Mouse (Mus musculus): ENCODE data around the gene Zfp473. TPM values are rescaled to one million over a fixed set of nuclear protein-coding genes. Genes with fewer than 3 reads are reported as not detected.
A peak's percentile ranks its signal among the peaks of the same experiment; 100 is the strongest.

The Zfp473 gene
- polyA plus RNA-seq, 1 experiment, result 1.0 TPM

DNA sequence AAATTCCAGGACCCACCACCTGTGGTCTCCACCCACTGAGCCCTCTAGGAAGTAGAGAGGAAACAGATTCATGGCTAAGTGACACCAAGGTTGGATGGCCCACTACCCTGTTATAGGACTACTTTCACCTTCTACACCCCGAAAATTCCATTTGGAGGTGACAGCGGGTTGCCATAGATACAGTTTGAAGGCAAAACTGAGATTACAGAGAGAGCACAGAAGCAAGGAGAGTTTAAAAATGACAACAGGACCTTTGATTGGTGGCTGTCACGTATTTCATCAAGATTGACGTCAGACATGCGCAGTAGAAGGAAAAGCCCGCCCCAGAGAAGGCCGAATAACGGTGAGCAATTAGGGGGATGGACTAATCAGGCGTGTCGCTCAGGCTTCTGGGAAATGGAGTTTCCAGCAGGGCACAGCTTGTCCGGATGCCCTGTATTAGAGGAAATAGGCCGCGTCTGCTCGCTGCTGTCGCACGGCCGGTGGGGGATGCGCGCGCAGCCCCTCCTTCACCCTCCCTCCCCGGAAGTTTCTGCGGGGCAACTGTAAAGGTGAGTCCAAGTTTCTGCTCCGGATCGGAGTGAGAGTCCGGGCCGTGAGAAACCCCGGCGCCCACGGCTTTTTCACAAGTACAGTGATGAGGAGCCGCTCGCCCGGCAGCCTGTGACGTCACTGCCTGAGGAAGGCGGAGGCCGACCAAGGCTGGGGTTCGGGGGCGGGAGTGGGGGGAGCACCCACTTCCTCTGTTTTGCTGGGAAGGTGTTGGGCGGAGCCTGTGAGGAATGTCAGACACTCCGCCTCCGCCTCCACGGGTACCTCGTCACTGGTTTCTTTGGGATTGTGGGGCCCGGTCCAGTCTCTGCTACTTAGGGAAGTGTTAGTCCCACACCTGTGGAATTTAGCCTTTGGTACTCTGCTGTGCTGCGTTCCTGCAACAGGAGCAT lies 2.5 kb downstream of the Zfp473 start, which contains the start of gene Vrk3:
Gene Vrk3, plus strand, starts transcription at position 313 of the 944 bp plus-strand sequence.
- peak; percentile 99 for DNase-seq (ENCODE audit: low read depth)
- TF ChIP-seq POLR2A (IDR thresholded peaks at IDR 0.05; ENCODE audit: borderline replicate concordance, extremely low read depth, insufficient read depth, insufficient read length, poor library complexity, severe bottlenecking) (peak; percentile 19; the same call in 1 of the 2 replicates), CTCF (IDR thresholded peaks at IDR 0.05; ENCODE audit: borderline replicate concordance, extremely low read depth, insufficient read depth, insufficient read length) (no peak)

DNA sequence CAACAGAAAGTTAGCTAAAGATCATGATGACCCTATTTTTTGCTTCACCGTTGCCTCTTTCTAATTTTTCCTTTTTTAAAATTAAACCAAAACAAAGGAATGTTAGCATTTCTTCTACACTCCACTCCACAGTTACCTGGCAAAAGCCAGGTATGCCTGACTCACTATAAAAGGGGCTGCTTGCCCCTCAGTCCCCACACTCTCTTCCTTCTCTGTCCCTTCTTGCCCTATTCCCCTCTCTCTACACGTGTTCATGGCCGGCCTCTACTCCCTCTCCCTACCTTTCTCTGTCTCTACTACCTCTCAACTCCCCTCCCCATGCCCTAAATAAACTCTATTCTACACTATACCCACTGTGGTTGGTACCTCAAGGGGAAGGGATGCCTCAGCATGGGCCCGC lies 3.7 kb downstream of the Zfp473 start:
- no peak for DNase-seq (ENCODE audit: low read depth)
- TF ChIP-seq POLR2A (IDR thresholded peaks at IDR 0.05; ENCODE audit: borderline replicate concordance, extremely low read depth, insufficient read depth, insufficient read length, poor library complexity, severe bottlenecking), result no peak
- no peak for TF ChIP-seq CTCF (IDR thresholded peaks at IDR 0.05; ENCODE audit: borderline replicate concordance, extremely low read depth, insufficient read depth, insufficient read length)

DNA sequence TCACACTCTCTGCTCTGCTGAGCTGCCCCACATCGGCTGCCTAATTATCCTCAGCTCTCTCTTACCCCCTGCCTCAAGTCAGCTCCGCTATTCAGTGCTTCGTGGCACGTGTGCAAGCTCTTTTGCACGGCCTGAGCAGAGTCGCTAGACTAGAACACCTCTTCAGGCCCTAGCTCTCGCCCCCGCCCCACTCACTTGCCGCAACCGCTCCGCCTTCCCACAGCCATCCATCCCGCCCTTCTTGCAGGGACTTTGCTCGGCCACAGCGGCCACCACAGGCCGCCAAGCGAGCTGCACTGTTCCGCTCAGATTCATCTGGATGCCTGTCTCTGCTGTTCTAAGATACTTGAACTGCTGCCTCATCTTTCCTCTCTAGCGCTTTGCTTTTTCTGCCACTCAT lies 5.8 kb downstream of the Zfp473 start:
- peak; percentile 95 for DNase-seq (ENCODE audit: low read depth)

DNA sequence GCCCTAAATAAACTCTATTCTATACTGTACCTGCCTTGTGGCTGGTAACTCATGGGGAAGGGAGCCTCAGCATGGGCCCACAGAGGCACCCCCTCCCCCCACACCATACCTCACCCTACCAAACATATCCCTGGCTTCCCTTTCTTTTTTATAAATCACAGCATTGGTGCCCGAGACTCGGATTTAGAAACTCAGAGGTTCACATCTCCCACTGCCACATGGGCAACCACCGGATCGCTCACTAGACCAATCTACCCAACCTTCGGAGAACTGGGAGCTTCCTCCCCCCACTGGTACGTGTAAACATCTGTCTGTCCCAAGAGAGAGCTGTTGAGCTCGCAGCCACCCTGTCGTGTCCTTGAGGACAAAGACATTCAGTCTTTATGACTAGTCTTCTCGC lies 6.6 kb downstream of the Zfp473 start:
- no peak for DNase-seq (ENCODE audit: low read depth)
- TF ChIP-seq CTCF (IDR thresholded peaks at IDR 0.05; ENCODE audit: borderline replicate concordance, extremely low read depth, insufficient read depth, insufficient read length) (no peak), POLR2A (IDR thresholded peaks at IDR 0.05; ENCODE audit: borderline replicate concordance, extremely low read depth, insufficient read depth, insufficient read length, poor library complexity, severe bottlenecking) (no peak)

More for the DNA sequence above, 5.8 kb downstream of the Zfp473 start:
- peak; percentile 85 for TF ChIP-seq CTCF (IDR thresholded peaks at IDR 0.05; ENCODE audit: borderline replicate concordance, extremely low read depth, insufficient read depth, insufficient read length)
- TF ChIP-seq POLR2A (IDR thresholded peaks at IDR 0.05; ENCODE audit: borderline replicate concordance, extremely low read depth, insufficient read depth, insufficient read length, poor library complexity, severe bottlenecking), result peak; percentile 14; the same call in 1 of the 2 replicates

DNA sequence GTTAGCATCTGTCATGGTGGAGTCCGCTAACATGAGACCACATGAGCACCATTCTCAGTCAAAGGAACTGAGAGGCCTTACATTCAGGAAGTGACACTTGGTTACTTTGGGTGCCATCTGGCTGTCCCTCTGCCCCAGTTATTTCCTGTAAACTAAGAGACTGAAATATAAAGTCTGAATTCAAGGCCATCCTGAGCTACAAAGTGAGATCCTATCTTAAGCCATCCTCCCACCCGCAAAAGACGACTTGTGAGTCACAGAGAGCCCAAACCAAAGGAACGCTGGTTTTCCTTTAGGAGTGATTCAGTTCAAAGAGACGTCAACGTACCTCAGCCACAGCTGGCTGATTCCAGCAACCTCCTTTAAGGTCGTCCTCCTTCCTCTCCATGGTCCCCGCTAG lies 9.5 kb downstream of the Zfp473 start:
- TF ChIP-seq CTCF (IDR thresholded peaks at IDR 0.05; ENCODE audit: borderline replicate concordance, extremely low read depth, insufficient read depth, insufficient read length), result no peak
- TF ChIP-seq POLR2A (IDR thresholded peaks at IDR 0.05; ENCODE audit: borderline replicate concordance, extremely low read depth, insufficient read depth, insufficient read length, poor library complexity, severe bottlenecking), result no peak
- no peak for DNase-seq (ENCODE audit: low read depth)

DNA sequence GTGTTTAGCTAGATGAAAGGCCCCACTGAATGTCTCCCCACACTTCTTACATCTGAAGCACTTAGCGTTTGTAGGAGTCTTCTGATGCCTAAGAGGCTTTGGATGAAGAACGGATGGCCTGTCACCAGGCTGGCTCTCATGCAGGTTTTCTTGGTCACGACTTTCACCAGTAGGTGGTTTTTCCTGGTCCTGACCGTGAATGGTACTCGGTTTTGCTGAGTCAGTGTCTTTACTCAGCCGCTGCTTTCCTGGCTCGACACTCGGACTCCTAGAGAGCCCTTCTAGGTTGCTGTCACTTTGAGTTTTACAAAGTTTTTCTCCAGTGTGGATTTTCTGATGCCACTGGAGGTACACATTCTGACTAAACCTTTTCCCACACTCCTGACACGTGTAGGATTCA lies 17.1 kb downstream of the Zfp473 start:
- TF ChIP-seq POLR2A (IDR thresholded peaks at IDR 0.05; ENCODE audit: borderline replicate concordance, extremely low read depth, insufficient read depth, insufficient read length, poor library complexity, severe bottlenecking) (no peak), CTCF (IDR thresholded peaks at IDR 0.05; ENCODE audit: borderline replicate concordance, extremely low read depth, insufficient read depth, insufficient read length) (no peak)

DNA sequence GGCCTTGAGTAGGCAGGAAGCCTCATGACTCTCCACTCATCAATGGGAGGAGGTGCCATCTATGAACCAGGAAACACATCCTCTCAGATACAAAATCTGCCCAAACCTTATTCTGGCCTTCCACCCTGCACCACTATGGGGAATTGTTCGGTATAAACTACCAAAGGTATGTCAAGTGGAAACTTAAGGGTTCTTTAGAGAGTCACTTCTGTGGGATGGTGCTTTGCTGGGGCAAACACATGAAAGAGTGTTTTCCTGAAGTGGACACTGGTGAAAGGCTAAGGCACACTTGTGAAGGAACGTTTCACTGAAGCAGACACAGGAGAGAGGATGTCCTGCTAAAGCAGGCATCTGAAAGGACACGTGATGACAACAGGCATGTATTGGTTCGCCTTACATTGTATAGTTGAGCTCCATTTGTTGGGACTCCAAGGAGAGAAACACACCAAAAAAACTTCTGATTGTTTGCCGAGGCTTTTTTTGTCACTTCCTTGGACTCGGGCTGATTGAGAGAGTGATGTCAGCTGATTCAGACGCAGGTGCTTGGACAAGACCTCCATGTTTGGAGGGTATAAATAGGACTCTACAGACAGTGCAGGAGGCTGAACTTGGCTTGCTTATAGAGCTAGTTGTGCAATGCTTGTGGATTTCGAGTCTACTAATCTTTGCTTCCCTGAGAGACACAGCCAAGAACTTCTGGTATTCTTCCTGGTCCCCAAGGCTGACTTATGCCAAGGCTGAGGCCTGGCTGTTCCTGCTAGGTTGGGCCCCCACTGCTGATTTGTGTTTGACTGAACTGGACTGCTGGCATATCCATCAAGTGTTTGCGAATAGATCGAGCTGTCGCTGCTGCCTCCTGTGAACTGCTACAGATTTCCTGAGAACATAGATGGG lies 22.5 kb downstream of the Zfp473 start:
- TF ChIP-seq CTCF (IDR thresholded peaks at IDR 0.05; ENCODE audit: borderline replicate concordance, extremely low read depth, insufficient read depth, insufficient read length) (no peak), POLR2A (IDR thresholded peaks at IDR 0.05; ENCODE audit: borderline replicate concordance, extremely low read depth, insufficient read depth, insufficient read length, poor library complexity, severe bottlenecking) (no peak)
- DNase-seq (ENCODE audit: low read depth), result no peak

More for the DNA sequence above, 17.1 kb downstream of the Zfp473 start:
- DNase-seq (ENCODE audit: low read depth), result no peak

DNA sequence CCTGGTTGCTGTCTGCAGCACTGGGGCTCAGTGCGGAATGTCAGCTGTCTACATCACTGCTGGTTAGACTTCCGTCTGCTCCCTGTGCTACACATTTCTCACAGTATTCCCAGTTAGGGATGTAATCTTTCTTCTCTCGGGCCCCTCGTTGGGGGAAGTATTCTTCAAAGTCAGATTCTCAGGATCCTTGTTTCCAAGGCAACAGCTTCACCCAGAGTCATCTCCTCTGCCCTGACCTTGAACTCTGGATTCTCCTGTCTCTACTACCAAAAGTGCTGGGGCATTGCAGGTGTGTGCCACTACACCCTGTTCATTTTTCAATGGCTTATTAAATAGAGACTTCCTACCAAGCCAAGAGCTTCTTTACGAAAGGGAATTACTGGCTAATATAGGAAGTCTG lies 23.7 kb downstream of the Zfp473 start:
- no peak for DNase-seq (ENCODE audit: low read depth)
- no peak for TF ChIP-seq POLR2A (IDR thresholded peaks at IDR 0.05; ENCODE audit: borderline replicate concordance, extremely low read depth, insufficient read depth, insufficient read length, poor library complexity, severe bottlenecking)
- TF ChIP-seq CTCF (IDR thresholded peaks at IDR 0.05; ENCODE audit: borderline replicate concordance, extremely low read depth, insufficient read depth, insufficient read length), result no peak

DNA sequence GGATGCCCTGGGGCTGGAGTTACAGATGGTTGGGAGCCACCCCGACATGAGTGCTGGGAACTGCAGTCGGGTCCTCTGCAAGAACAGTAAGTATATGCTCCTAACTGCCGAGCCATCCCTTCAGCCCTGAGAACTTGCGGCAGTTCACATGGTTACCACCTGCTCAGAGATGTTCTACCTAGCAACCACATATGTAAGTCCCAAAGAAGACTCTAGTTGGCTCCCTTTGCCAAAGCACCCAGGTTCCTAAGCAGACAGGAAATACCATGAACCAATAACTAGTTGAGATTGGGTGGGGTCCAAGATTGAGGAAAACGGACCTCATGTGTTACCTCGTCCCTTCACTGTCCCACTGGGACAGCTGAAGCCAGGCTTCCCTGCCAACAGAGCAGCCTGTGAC lies 24.5 kb downstream of the Zfp473 start:
- no peak for DNase-seq (ENCODE audit: low read depth)

DNA sequence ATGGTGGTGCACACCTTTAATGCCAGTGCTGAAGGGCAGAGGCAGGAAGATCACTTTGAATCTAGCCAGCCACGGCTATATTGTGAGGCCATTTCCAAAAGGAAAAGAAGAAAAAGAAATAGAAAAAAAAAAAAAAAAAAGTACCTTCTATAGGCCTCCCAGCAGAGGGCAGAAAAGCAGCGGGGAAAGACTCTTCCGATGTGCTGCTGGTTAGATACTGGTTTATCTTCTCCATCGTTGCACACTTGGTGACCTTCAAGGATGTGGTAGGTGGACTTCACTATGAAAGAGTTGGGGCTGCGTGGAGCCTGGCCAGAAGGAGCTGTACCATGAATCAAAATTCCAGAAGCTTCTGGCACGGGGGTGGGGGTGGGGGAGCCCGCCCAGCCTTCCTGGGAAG lies 26.5 kb downstream of the Zfp473 start:
- TF ChIP-seq CTCF (IDR thresholded peaks at IDR 0.05; ENCODE audit: borderline replicate concordance, extremely low read depth, insufficient read depth, insufficient read length) (peak; percentile 54; the same call in 1 of the 2 replicates), POLR2A (IDR thresholded peaks at IDR 0.05; ENCODE audit: borderline replicate concordance, extremely low read depth, insufficient read depth, insufficient read length, poor library complexity, severe bottlenecking) (no peak)
- DNase-seq (ENCODE audit: low read depth), result peak; percentile 47

More for the DNA sequence above, 24.5 kb downstream of the Zfp473 start:
- TF ChIP-seq POLR2A (IDR thresholded peaks at IDR 0.05; ENCODE audit: borderline replicate concordance, extremely low read depth, insufficient read depth, insufficient read length, poor library complexity, severe bottlenecking) (no peak), CTCF (IDR thresholded peaks at IDR 0.05; ENCODE audit: borderline replicate concordance, extremely low read depth, insufficient read depth, insufficient read length) (no peak)

DNA sequence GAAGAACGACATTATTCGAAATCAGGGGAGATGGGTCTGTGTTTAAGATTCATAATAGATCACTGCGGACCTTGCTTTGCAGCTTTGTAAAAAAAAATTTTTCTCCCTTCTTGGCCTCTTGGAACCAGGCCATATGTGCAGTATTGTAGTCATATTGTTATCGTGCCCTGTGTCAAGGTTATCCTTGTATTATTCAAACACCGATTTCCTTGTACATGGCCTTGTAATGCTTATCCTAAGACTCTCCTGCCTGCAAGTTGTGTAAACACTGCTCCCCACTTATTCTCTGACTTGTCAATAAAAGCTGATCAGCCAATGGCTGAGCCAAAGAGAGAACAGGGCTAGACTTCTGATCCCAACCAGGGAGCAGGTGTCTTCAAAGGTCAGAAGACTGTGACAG lies 28.8 kb downstream of the Zfp473 start:
- TF ChIP-seq POLR2A (IDR thresholded peaks at IDR 0.05; ENCODE audit: borderline replicate concordance, extremely low read depth, insufficient read depth, insufficient read length, poor library complexity, severe bottlenecking) (no peak), CTCF (IDR thresholded peaks at IDR 0.05; ENCODE audit: borderline replicate concordance, extremely low read depth, insufficient read depth, insufficient read length) (no peak)
- DNase-seq (ENCODE audit: low read depth), result no peak

All from brain, embryonic 14.5 days (tissue).